Mouse (Mus musculus): Measurements from ENCODE around the gene 4930467E23Rik.
"Not testable (repeated sequence)": the region's sequence is repeated elsewhere in the genome, so short reads cannot be mapped to it uniquely, and the experiment has no call there.

DNA sequence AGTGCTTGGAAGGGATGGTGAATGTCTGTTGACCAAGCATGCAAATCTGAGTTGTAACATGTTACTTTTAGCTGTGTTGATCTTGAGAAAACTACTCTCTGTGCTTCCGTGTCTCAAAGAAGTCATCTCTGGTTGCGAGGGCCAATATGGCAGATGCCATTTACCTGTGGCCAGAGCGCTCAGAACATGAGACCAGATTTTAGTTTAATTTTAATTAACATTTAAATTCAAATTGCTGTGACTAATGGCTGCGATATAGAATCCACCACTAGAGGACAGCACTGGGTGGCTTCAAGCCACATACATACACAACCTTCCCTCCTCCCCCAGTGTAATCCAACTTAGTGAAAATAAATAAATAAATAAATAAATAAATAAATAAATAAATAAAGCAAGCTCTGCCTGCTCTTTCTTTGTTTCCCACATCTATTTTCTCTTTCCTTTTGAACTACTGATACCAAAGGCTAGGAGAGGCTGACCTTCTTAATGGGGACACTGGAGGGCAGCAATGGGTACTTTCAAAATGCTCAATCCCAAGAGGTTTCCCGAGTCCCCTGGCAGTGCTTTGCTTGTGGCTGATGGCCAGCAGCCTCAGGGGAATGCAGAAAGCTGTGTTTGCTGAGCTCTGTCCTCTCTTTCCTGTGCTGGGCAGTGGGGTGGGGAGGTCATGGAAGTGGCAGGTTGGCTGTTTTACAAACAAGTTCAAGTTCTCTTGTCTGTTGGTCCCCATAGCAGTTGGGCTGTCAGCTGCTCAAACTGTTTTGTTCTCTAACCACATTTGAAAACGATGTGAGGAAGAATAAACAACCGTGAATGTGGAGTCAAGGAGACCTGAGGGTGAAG lies 22.2 kb upstream of the 4930467E23Rik start:
- 0 out of 2 replicates have a peak, but pooled peaks have one; percentile 33 for TF ChIP-seq CTCF (IDR thresholded peaks at IDR 0.05; ENCODE audit: insufficient read depth, low read depth, low read length)
- not testable (repeated sequence) for TF ChIP-seq POLR2A (IDR thresholded peaks at IDR 0.05; ENCODE audit: insufficient read depth, low read depth, low read length)

All from olfactory bulb, adult 2 months (tissue).